Mouse (Mus musculus): Measurements from ENCODE around the gene Ssu72. TPM values are rescaled to one million over a fixed set of nuclear protein-coding genes. Genes with fewer than 3 reads are reported as not detected.

Ssu72 gene
- polyA plus RNA-seq, 1 experiment: 81.9 TPM

- no peaks in the 10 kb centered on the region for H3K27me3 ChIP-seq (replicated peaks; ENCODE audit: control insufficient read depth, insufficient read depth, low read length)
- H3K4me3 ChIP-seq (ENCODE audit: insufficient read depth, low read depth, low read length): no peak overlapping the region
- WGBS: 95% methylated on average over 3 of the region's 3 CpGs
- no peaks in the 10 kb centered on the region for H3K4me1 ChIP-seq (ENCODE audit: control insufficient read depth, insufficient read depth, low read length)
- H3K27ac ChIP-seq (ENCODE audit: insufficient read depth, low read depth, low read length): no peak overlapping the region
- TF ChIP-seq POLR2A (IDR thresholded peaks at IDR 0.05; ENCODE audit: low read depth, low read length): no peak
- no peak for TF ChIP-seq CTCF (conservative IDR thresholded peaks at IDR 0.05; ENCODE audit: insufficient read depth, insufficient read length, low read depth, low read length)
- H3K36me3 ChIP-seq (ENCODE audit: control insufficient read depth, insufficient read depth, low read length): no peaks in the 10 kb centered on the region
- no peak for DNase-seq
These were observed 12.2 kb upstream of the Ssu72 start for GRCm38 (mm10) chr4:155692421-155692820.

GRCm38 (mm10) chr4:155694111-155694481, 10.5 kb upstream of the Ssu72 start, which contains the start of gene Fndc10:
Gene Fndc10 (plus strand): TSS chr4:155694342.
- Histone ChIP-seq H3K27me3 (replicated peaks; ENCODE audit: control insufficient read depth, insufficient read depth, low read length) (no peaks in the 10 kb centered on the region), H3K4me1 (ENCODE audit: control insufficient read depth, insufficient read depth, low read length) (no peaks in the 10 kb centered on the region), H3K4me3 (ENCODE audit: insufficient read depth, low read depth, low read length) (peak within 1 kb of the TSS; percentile 61), H3K36me3 (ENCODE audit: control insufficient read depth, insufficient read depth, low read length) (no peaks in the 10 kb centered on the region), H3K27ac (ENCODE audit: insufficient read depth, low read depth, low read length) (no peak within 1 kb of the TSS)
- TF ChIP-seq POLR2A (IDR thresholded peaks at IDR 0.05; ENCODE audit: low read depth, low read length): no peak
- TF ChIP-seq CTCF (conservative IDR thresholded peaks at IDR 0.05; ENCODE audit: insufficient read depth, insufficient read length, low read depth, low read length): no peak
- WGBS: 1% methylated on average over 43 of the region's 47 CpGs
- peak; percentile 50 for DNase-seq

GRCm38 (mm10) chr4:155694482-155695401, 9.9 kb upstream of the Ssu72 start:
- no peaks in the 10 kb centered on the region for H3K4me1 ChIP-seq (ENCODE audit: control insufficient read depth, insufficient read depth, low read length)
- WGBS: 3% methylated on average over 92 of the region's 92 CpGs
- H3K27ac ChIP-seq (ENCODE audit: insufficient read depth, low read depth, low read length): no peak overlapping the region
- H3K36me3 ChIP-seq (ENCODE audit: control insufficient read depth, insufficient read depth, low read length): no peaks in the 10 kb centered on the region
- no peaks in the 10 kb centered on the region for H3K27me3 ChIP-seq (replicated peaks; ENCODE audit: control insufficient read depth, insufficient read depth, low read length)
- DNase-seq: peak; percentile 55
- peak overlapping the region; percentile 61 for H3K4me3 ChIP-seq (ENCODE audit: insufficient read depth, low read depth, low read length)
- no peak for TF ChIP-seq POLR2A (IDR thresholded peaks at IDR 0.05; ENCODE audit: low read depth, low read length)
- TF ChIP-seq CTCF (conservative IDR thresholded peaks at IDR 0.05; ENCODE audit: insufficient read depth, insufficient read length, low read depth, low read length): no peak

GRCm38 (mm10) chr4:155695531-155696062, 9.0 kb upstream of the Ssu72 start:
- Histone ChIP-seq H3K4me3 (ENCODE audit: insufficient read depth, low read depth, low read length) (no peak overlapping the region), H3K27me3 (replicated peaks; ENCODE audit: control insufficient read depth, insufficient read depth, low read length) (no peaks in the 10 kb centered on the region), H3K4me1 (ENCODE audit: control insufficient read depth, insufficient read depth, low read length) (no peaks in the 10 kb centered on the region), H3K27ac (ENCODE audit: insufficient read depth, low read depth, low read length) (no peak overlapping the region), H3K36me3 (ENCODE audit: control insufficient read depth, insufficient read depth, low read length) (no peaks in the 10 kb centered on the region)
- DNase-seq: no peak
- TF ChIP-seq CTCF (conservative IDR thresholded peaks at IDR 0.05; ENCODE audit: insufficient read depth, insufficient read length, low read depth, low read length): no peak
- TF ChIP-seq POLR2A (IDR thresholded peaks at IDR 0.05; ENCODE audit: low read depth, low read length): no peak
- WGBS: 80% methylated on average over 4 of the region's 4 CpGs

GRCm38 (mm10) chr4:155696261-155697255, 8.0 kb upstream of the Ssu72 start:
- DNase-seq: no peak
- H3K4me3 ChIP-seq (ENCODE audit: insufficient read depth, low read depth, low read length): no peak overlapping the region
- no peaks in the 10 kb centered on the region for H3K27me3 ChIP-seq (replicated peaks; ENCODE audit: control insufficient read depth, insufficient read depth, low read length)
- TF ChIP-seq CTCF (conservative IDR thresholded peaks at IDR 0.05; ENCODE audit: insufficient read depth, insufficient read length, low read depth, low read length) (no peak), POLR2A (IDR thresholded peaks at IDR 0.05; ENCODE audit: low read depth, low read length) (no peak)
- H3K27ac ChIP-seq (ENCODE audit: insufficient read depth, low read depth, low read length): no peak overlapping the region
- no peaks in the 10 kb centered on the region for H3K4me1 ChIP-seq (ENCODE audit: control insufficient read depth, insufficient read depth, low read length)
- H3K36me3 ChIP-seq (ENCODE audit: control insufficient read depth, insufficient read depth, low read length): no peaks in the 10 kb centered on the region
- 71% methylated on average over 16 of the region's 16 CpGs for WGBS

- H3K4me3 ChIP-seq (ENCODE audit: insufficient read depth, low read depth, low read length): no peak overlapping the region
- no peak for DNase-seq
- H3K4me1 ChIP-seq (ENCODE audit: control insufficient read depth, insufficient read depth, low read length): no peaks in the 10 kb centered on the region
- no peak overlapping the region for H3K27ac ChIP-seq (ENCODE audit: insufficient read depth, low read depth, low read length)
- H3K36me3 ChIP-seq (ENCODE audit: control insufficient read depth, insufficient read depth, low read length): no peaks in the 10 kb centered on the region
- TF ChIP-seq CTCF (conservative IDR thresholded peaks at IDR 0.05; ENCODE audit: insufficient read depth, insufficient read length, low read depth, low read length): peak; percentile 34; the same call in 1 of the 2 replicates
- TF ChIP-seq POLR2A (IDR thresholded peaks at IDR 0.05; ENCODE audit: low read depth, low read length): no peak
- no peaks in the 10 kb centered on the region for H3K27me3 ChIP-seq (replicated peaks; ENCODE audit: control insufficient read depth, insufficient read depth, low read length)
These were observed 4.2 kb upstream of the Ssu72 start for GRCm38 (mm10) chr4:155700425-155700824.
